Mouse (Mus musculus) left cerebral cortex, adult 2 months (tissue): Measurements from ENCODE around the gene Scgb1c1. TPM values are rescaled to one million over a fixed set of nuclear protein-coding genes. Genes with fewer than 3 reads are reported as not detected.
"Not testable (repeated sequence)": the region's sequence is repeated elsewhere in the genome, so short reads cannot be mapped to it uniquely, and the experiment has no call there.

Experiments
- DNase-seq, 2 experiments: peaks; one replicate each; pipeline ENCODE4 v3.0.0; 2021 to 2022; ENCODE audit warnings: low spot score in 2 of 2, mixed read lengths in 1 of 2; ENCODE audit errors: extremely low spot score in 1 of 2
- H3K27ac ChIP-seq: fragments of 200-600 bp; 2 replicates; pipeline ENCODE4 v1.8.1; 2022
- H3K4me3 ChIP-seq: fragments of 200-600 bp; 2 replicates; pipeline ENCODE4 v1.8.1; 2022
- CTCF ChIP-seq: fragments of 200-600 bp; IDR thresholded peaks from 2 replicates; pipeline ENCODE4 v1.8.1; 2022; ENCODE audit warnings: antibody characterized with exemption, mild to moderate bottlenecking, moderate library complexity
- intact Hi-C: fragments of 180-260 bp; cut with DNase I; formaldehyde crosslinking; loops from one replicate; pipeline ENCODE4 v1.15.1; 2025
- total RNA-seq, 2 experiments: library from RNA; stranded (reverse); gene quantifications; 2 replicates each; pipeline ENCODE4 v1.2.3; 2021

Scgb1c1 gene
- total RNA-seq, 2 experiments from 2014 or later = not detected

GRCm38 (mm10) chr7:140859997-140860396 is 14.7 kb downstream of the Scgb1c1 start:
- H3K27ac ChIP-seq = no peak overlapping the region
- DNase-seq = no peak
- intact Hi-C loops = loop anchor here (5.0 kb wide), 1 partner anchor 312 kb away; the partner anchor contains the start of gene Rnh1
- H3K4me3 ChIP-seq = no peak overlapping the region; the same call in 1 of the 2 replicates
- no peak for TF ChIP-seq CTCF

- intact Hi-C loops = no loop called here
- no peak for DNase-seq
- no peak for TF ChIP-seq CTCF
- H3K4me3 ChIP-seq = no peak overlapping the region
- no peak overlapping the region for H3K27ac ChIP-seq
Observed at GRCm38 (mm10) chr7:140860728-140861127, 15.4 kb downstream of the Scgb1c1 start.

GRCm38 (mm10) chr7:140864761-140865160 is 19.4 kb downstream of the Scgb1c1 start:
- intact Hi-C loops = no loop called here
- no peak for DNase-seq
- H3K4me3 ChIP-seq = no peak overlapping the region
- H3K27ac ChIP-seq = no peak overlapping the region
- no peak for TF ChIP-seq CTCF

GRCm38 (mm10) chr7:140874224-140874623 is 28.9 kb downstream of the Scgb1c1 start:
- H3K4me3 ChIP-seq = no peak overlapping the region
- no peak overlapping the region for H3K27ac ChIP-seq
- DNase-seq = no peak
- intact Hi-C loops = no loop called here
- TF ChIP-seq CTCF = no peak

GRCm38 (mm10) chr7:140877364-140877763 is 32.0 kb downstream of the Scgb1c1 start:
- no peak overlapping the region for H3K27ac ChIP-seq
- no peak for DNase-seq
- intact Hi-C loops = no loop called here
- no peak overlapping the region for H3K4me3 ChIP-seq
- TF ChIP-seq CTCF = no peak

- DNase-seq = no peak
- Histone ChIP-seq H3K4me3 (no peak overlapping the region), H3K27ac (no peak overlapping the region)
- TF ChIP-seq CTCF = no peak
- intact Hi-C loops = no loop called here
Observed at GRCm38 (mm10) chr7:140879355-140879754, 34.0 kb downstream of the Scgb1c1 start.

GRCm38 (mm10) chr7:140880419-140880818 is 35.1 kb downstream of the Scgb1c1 start:
- no peak overlapping the region for H3K27ac ChIP-seq
- no peak for TF ChIP-seq CTCF
- peak overlapping the region; percentile 85; the same call in 1 of the 2 replicates for H3K4me3 ChIP-seq
- DNase-seq = no peak
- intact Hi-C loops = loop anchor here (5.0 kb wide), 1 partner anchor 33 kb away; the partner anchor contains the start of genes Odf3 and Scgb1c1

- Histone ChIP-seq H3K27ac (peak overlapping the region; percentile 95), H3K4me3 (peak overlapping the region; percentile 85)
- no peak for TF ChIP-seq CTCF
- DNase-seq = no peak
- intact Hi-C loops = loop anchor here (5.0 kb wide), 1 partner anchor 34 kb away; the partner anchor contains the start of genes Odf3 and Scgb1c1
Observed at GRCm38 (mm10) chr7:140880865-140881515, 35.6 kb downstream of the Scgb1c1 start.

- DNase-seq = peak; percentile 94
- Histone ChIP-seq H3K27ac (peak within 1 kb of the TSS; percentile 95), H3K4me3 (peak within 1 kb of the TSS; percentile 85)
- intact Hi-C loops = loop anchor here (1.0 to 5.0 kb wide), 2 partner anchors 25 to 35 kb away; partner anchors contain the start of genes Bet1l, Odf3 and Scgb1c1
- no peak for TF ChIP-seq CTCF
Observed at GRCm38 (mm10) chr7:140881696-140882468, 36.5 kb downstream of the Scgb1c1 start, which contains the start of the genes Psmd13 and Sirt3. Gene Psmd13 (plus strand): TSS chr7:140881968. Gene Sirt3 (minus strand): TSS chr7:140882309.

- no peak for DNase-seq
- no peak for TF ChIP-seq CTCF
- Histone ChIP-seq H3K4me3 (peak overlapping the region; percentile 85), H3K27ac (peak overlapping the region; percentile 95)
- intact Hi-C loops = loop anchor here (1.0 to 5.0 kb wide), 2 partner anchors 25 to 35 kb away; partner anchors contain the start of genes Bet1l, Odf3 and Scgb1c1
Observed at GRCm38 (mm10) chr7:140882469-140882803, 37.1 kb downstream of the Scgb1c1 start.

GRCm38 (mm10) chr7:140890636-140891035 is 45.3 kb downstream of the Scgb1c1 start:
- intact Hi-C loops, H3K4me3 ChIP-seq, H3K27ac ChIP-seq, DNase-seq: not testable (repeated sequence)

- Histone ChIP-seq H3K27ac (no peak overlapping the region), H3K4me3 (no peak overlapping the region)
- no peak for DNase-seq
- intact Hi-C loops = no loop called here
- no peak for TF ChIP-seq CTCF
Observed at GRCm38 (mm10) chr7:140894031-140894430, 48.7 kb downstream of the Scgb1c1 start.
